Mouse (Mus musculus): Measurements from ENCODE around the gene Gm45785.

DNA sequence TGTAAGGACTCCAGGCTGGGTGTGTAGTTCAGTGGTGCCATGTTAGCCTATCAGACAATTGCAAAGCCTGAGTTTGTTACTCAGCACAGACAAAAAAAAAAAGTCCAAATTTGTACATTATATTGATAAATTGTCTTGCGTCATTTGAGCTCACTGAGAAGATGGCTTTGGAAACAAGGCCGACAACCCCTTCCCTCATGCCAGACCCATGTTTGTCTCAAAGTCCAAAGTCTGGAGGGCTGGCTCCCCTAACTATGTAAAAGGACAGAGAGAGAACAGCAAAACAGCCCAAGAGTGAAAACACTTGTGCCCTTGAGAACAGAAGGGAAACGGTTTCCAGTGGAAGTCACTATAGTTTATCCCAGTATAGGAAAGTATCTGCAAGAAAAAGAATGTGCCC, 24.3 kb upstream of the Gm45785 start:
- no peak for TF ChIP-seq POLR2A (IDR thresholded peaks at IDR 0.05; ENCODE audit: low read depth, low read length)
- TF ChIP-seq CTCF (IDR thresholded peaks at IDR 0.05; ENCODE audit: extremely low read depth, insufficient read length, insufficient replicate concordance, low read depth, low read length), result no peak

Measured in small intestine, adult 2 months (tissue).